Mouse (Mus musculus): Measurements from ENCODE around the gene Kcnt1. TPM values are rescaled to one million over a fixed set of nuclear protein-coding genes. Genes with fewer than 3 reads are reported as not detected.

Gene Kcnt1
- 0.08 TPM in 1 of 2 replicates, not detected in the other for polyA plus RNA-seq (2012; ENCODE audit: low replicate concordance)

DNA sequence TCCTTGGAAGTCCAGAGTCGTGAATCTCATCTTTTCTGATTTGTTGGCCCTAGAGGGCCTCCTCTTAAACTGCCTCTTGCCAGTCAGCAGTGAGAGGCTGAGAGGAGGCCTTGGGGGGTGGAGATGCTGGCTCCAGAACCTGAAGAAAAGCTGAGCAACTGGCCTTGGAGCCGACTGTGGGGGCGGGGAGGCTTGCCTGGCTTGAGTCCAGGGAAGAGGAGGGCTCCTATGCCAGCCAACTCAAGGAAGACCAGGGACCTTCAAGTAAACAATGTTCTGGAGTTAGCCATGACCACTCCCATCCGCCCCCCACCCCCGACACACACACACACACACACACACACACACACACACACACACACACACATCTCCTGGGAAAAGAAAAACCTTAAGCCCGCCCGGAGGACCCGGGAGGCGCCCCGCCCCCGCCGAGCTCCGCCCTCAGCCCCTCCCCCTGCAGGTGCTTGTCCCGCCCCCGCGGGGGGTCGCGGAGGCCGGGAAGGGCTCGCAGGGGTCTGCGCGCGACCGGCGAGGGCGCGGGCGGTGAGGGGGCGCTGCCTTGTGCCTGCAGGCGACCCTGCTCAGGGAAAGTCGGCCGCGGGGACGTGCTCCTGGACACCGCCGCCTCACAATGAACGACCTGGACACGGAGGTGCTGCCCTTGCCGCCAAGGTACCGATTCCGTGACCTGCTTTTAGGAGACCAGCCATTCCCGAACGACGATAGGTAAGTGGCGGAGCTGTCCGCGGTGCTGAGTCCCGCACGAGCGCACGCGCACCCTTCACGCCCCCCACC, at the start of gene Kcnt1:
TSS of gene Kcnt1 (plus strand) at position 398 of the 795 bp plus-strand sequence.

DNA sequence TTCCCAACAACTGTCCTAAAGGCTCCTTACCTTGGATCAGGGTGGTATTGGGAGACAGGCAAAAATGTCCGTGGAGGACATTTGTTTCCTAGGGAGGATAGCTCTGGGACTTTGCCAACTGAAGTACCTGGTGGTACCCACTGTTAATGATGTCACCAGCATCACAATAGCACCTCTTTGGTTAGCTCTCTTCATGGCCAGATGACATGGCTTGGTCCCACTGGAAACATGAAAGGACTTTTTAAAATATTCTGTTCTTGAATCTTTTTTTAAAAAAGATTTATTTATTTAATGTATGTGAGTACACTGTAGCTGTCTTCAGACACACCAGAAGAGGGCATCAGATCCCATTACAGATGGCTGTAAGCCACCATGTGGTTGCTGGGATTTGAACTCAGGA, 47.8 kb upstream of the Kcnt1 start, which contains the start of gene Glt6d1:
TSS of gene Glt6d1 (minus strand) at position 101 of the 400 bp plus-strand sequence.

DNA sequence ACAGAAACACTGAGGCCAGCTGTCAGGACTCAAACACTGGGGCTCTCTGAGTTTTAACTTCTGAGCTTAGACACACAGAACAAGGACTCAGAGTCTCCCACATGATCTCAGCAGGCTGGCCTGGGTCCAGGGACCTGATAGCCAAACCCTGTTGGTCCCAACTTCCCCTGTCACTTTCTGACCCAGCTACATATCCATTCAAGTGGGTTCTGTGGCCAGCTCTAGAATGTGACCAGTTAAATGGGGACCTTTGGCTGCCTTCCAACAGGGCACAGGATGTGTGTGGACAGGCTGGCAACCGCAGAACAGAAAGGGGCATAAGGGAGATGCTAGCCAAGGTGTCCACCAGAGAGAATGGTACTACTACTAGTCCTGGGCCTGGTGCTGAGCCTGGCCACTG, 40.7 kb upstream of the Kcnt1 start, which contains the start of gene Lcn9:
TSS of gene Lcn9 (plus strand) at position 348 of the 400 bp plus-strand sequence.

GRCm38 (mm10) chr2:25847226-25847625, 16.3 kb upstream of the Kcnt1 start, which contains the start of gene Sohlh1:
Sohlh1 (minus strand) TSS chr2:25847248.

Other genes starting within 250 kb of the Kcnt1 start
- not detected in 2 replicates for gene Ccdc183, start 246.1 kb upstream of the Kcnt1 start, polyA plus RNA-seq (2012; ENCODE audit: low replicate concordance)
- 1.6 and 4.4 TPM in 2 replicates for gene Tmem141, start 241.7 kb upstream of the Kcnt1 start, polyA plus RNA-seq (2012; ENCODE audit: low replicate concordance)
- gene Fcna, start 235.7 kb upstream of the Kcnt1 start, polyA plus RNA-seq (2012; ENCODE audit: low replicate concordance), result 41.7 and 86.1 TPM in 2 replicates
- not detected in 2 replicates for gene Lcn8, start 210.6 kb upstream of the Kcnt1 start, polyA plus RNA-seq (2012; ENCODE audit: low replicate concordance)
- not detected in 2 replicates for gene Lcn5, start 205.8 kb upstream of the Kcnt1 start, polyA plus RNA-seq (2012; ENCODE audit: low replicate concordance)
- not detected in 2 replicates for gene Lcn6, start 186.9 kb upstream of the Kcnt1 start, polyA plus RNA-seq (2012; ENCODE audit: low replicate concordance)
- not detected in 2 replicates for gene Lcn10, start 181.0 kb upstream of the Kcnt1 start, polyA plus RNA-seq (2012; ENCODE audit: low replicate concordance)
- gene Obp2a, start 163.7 kb upstream of the Kcnt1 start, polyA plus RNA-seq (2012; ENCODE audit: low replicate concordance), result not detected in 2 replicates
- 22.3 and 63.5 TPM in 2 replicates for gene Bmyc, start 157.0 kb upstream of the Kcnt1 start, polyA plus RNA-seq (2012; ENCODE audit: low replicate concordance)
- gene Obp2b, start 126.7 kb upstream of the Kcnt1 start, polyA plus RNA-seq (2012; ENCODE audit: low replicate concordance), result not detected in 2 replicates
- not detected in 2 replicates for gene Lcn3, start 98.2 kb upstream of the Kcnt1 start, polyA plus RNA-seq (2012; ENCODE audit: low replicate concordance)
- not detected in 2 replicates for gene Lcn11, start 86.7 kb upstream of the Kcnt1 start, polyA plus RNA-seq (2012; ENCODE audit: low replicate concordance)
- not detected in 2 replicates for gene Gm13539, start 81.5 kb upstream of the Kcnt1 start, polyA plus RNA-seq (2012; ENCODE audit: low replicate concordance)
- not detected in 2 replicates for gene Glt6d1, start 47.9 kb upstream of the Kcnt1 start, polyA plus RNA-seq (2012; ENCODE audit: low replicate concordance)
- not detected in 2 replicates for gene Lcn9, start 40.6 kb upstream of the Kcnt1 start, polyA plus RNA-seq (2012; ENCODE audit: low replicate concordance)
- gene Sohlh1, start 16.5 kb upstream of the Kcnt1 start, polyA plus RNA-seq (2012; ENCODE audit: low replicate concordance), result not detected in 2 replicates
- 4.2 and 12.4 TPM in 2 replicates for gene Camsap1, start 119.5 kb downstream of the Kcnt1 start, polyA plus RNA-seq (2012; ENCODE audit: low replicate concordance)
- gene Ubac1, start 158.0 kb downstream of the Kcnt1 start, polyA plus RNA-seq (2012; ENCODE audit: low replicate concordance), result 331 and 343 TPM in 2 replicates

All from leukemia stem cell, adult 10-12 weeks (primary cell).